Mouse (Mus musculus) heart, embryonic 14.5 days (tissue): Measurements from ENCODE around the gene Mark2. TPM values are rescaled to one million over a fixed set of nuclear protein-coding genes. Genes with fewer than 3 reads are reported as not detected.
A peak's percentile ranks its signal among the peaks of the same experiment; 100 is the strongest.

Source experiments
- ATAC-seq: fragments of 200-750 bp; cut with Nextera tagmentation; 2 replicates; pipeline ENCODE4 v1.8.0; 2017; ENCODE audit warnings: low read depth, moderate TSS enrichment; ENCODE audit not compliant: insufficient number of reproducible peaks, insufficient read depth, low FRiP score
- H3K27ac ChIP-seq, 2 experiments: fragments of 200-500 bp in 1 of 2; fragments of 300-500 bp in 1 of 2; sonication (generic) in 1 of 2; replicated peaks in 1 of 2; 2 replicates each; pipeline ENCODE4 v1.5.1; 2012 to 2014; ENCODE audit warnings: low read depth in 2 of 2, low read length in 2 of 2, control low read depth in 1 of 2, mild to moderate bottlenecking in 1 of 2, mixed read lengths in 1 of 2; ENCODE audit not compliant: control insufficient read depth in 1 of 2, insufficient read depth in 1 of 2
- H3K27me3 ChIP-seq: fragments of 300-500 bp; sonication (generic); 2 replicates; pipeline ENCODE4 v1.6.1; 2014; ENCODE audit warnings: mild to moderate bottlenecking, low read length, control low read depth; ENCODE audit not compliant: control insufficient read depth, insufficient read depth
- H3K36me3 ChIP-seq: fragments of 300-500 bp; sonication (generic); 2 replicates; pipeline ENCODE4 v1.6.1; 2014; ENCODE audit warnings: mild to moderate bottlenecking, control low read depth, low read length, mixed read lengths; ENCODE audit not compliant: control insufficient read depth, insufficient read depth
- H3K4me1 ChIP-seq, 2 experiments: fragments of 200-500 bp in 1 of 2; fragments of 300-500 bp in 1 of 2; sonication (generic) in 1 of 2; 2 replicates each; pipeline ENCODE4 v1.6.1; 2012 to 2014; ENCODE audit warnings: low read length in 2 of 2, control low read depth in 1 of 2, mixed read lengths in 1 of 2; ENCODE audit not compliant: control insufficient read depth in 2 of 2, insufficient read depth in 2 of 2
- H3K4me2 ChIP-seq: fragments of 300-500 bp; sonication (generic); 2 replicates; pipeline ENCODE4 v1.6.1; 2014; ENCODE audit warnings: mild to moderate bottlenecking, low read length
- H3K4me3 ChIP-seq, 2 experiments: fragments of 200-500 bp in 1 of 2; fragments of 300-500 bp in 1 of 2; sonication (generic) in 1 of 2; 2 replicates each; pipeline ENCODE4 v1.5.1; 2012 to 2014; ENCODE audit warnings: low read length in 2 of 2, mild to moderate bottlenecking in 2 of 2, control low read depth in 1 of 2, low read depth in 1 of 2, moderate library complexity in 1 of 2; ENCODE audit not compliant: control insufficient read depth in 1 of 2, insufficient read depth in 1 of 2
- H3K9ac ChIP-seq: fragments of 300-500 bp; sonication (generic); 2 replicates; pipeline ENCODE4 v1.6.1; 2014; ENCODE audit warnings: mild to moderate bottlenecking, low read length
- H3K9me3 ChIP-seq: fragments of 300-500 bp; sonication (generic); 2 replicates; pipeline ENCODE4 v1.6.1; 2016; ENCODE audit warnings: low read length, control low read depth; ENCODE audit not compliant: control insufficient read depth
- WGBS: fragments of 180-500 bp; shearing (Covaris S2); extraction: QIAGEN DNeasy Blood & Tissue Kit; methylation state at CpG from one replicate; pipeline ENCODE4 v1.1.7; 2014; 5-methylcytosine and 5-hydroxymethylcytosine counted together
- polyA plus RNA-seq: library from polyadenylated mRNA; unstranded; fragments of >200 nt; fragmentation: Nextera tagmentation; extraction: Ambion mirVana; gene quantifications from 2 replicates; pipeline ENCODE4 v1.2.1, GENCODE M21; 2014

The Mark2 gene
- polyA plus RNA-seq, 1 experiment from 2014 or later: 40.2 TPM

DNA sequence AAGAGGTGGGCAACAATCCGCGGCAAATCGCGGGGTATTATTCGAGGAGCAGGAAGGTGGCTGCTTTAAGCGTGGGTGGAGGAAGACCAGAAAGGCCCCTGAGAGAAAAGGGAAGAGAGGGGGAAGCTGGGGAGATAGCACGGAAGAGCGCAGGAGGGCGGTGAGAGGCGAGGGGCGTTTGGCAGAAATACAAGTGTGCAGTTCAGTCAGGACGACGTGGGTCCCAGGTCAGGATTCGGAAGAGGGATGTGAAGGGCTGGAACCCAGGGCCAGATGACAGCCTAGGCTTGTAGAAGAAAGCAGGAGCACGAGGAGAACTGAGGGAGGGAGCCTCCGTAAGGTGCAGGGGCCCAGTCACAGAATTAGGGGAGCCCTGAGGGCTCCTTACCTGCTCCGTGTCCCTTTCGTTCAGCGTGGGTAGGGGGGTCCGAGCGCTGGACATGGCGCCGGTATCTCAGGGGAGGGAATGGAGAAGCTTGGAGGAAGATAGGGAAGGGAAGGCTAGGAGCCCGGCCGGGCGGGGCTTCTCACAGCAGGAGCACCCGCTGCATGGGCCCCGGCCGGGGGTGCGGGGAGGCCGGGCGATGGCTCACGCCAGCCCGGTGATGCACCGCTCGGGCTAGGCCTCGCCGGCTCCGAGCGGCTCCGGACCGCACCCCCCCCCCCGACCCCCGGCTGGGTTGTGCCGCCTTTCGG, 732 bp downstream of the Mark2 start:
- peak; percentile 84 for ATAC-seq
- peaks cover 29 to 43% of the 10 kb centered on the region in 2 experiments for H3K4me1 ChIP-seq

DNA sequence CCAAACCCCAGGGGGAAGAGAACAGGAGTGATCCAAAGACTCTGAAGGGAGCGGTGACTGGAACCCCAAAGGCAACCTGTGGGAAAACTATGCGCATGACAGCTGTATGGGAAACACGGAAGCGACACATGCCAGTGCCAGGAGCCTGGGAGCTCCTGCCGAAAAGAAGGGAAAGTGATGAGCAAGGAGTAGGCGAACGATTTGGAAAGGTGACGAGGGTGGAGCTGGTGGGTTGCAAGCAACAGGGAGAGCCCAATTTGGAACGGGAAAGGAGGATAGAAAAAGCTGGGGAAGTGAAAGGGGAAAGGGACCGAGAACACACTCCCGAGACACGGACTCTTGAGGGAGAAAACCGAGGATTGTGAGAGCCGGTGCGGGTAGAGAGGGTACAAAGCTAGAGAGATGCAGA, 1.3 kb downstream of the Mark2 start:
- peak overlapping the region; percentile 95 for H3K4me2 ChIP-seq
- H3K4me1 ChIP-seq: peaks cover 30 to 47% of the 10 kb centered on the region in 2 experiments
- WGBS: 2% methylated on average over 15 of the region's 15 CpGs
- no peak for ATAC-seq
- peaks cover 4% of the 10 kb centered on the region; the same call in 1 of the 2 replicates for H3K36me3 ChIP-seq
- H3K27me3 ChIP-seq: no peaks in the 10 kb centered on the region
- H3K9ac ChIP-seq: peak overlapping the region; percentile 97
- H3K27ac ChIP-seq: peak overlapping the region in 1 of 2 experiments; percentile 88; a peak in 3 of 4 replicates
- no peaks in the 10 kb centered on the region for H3K9me3 ChIP-seq
- peak overlapping the region; percentile 93 to 96 for H3K4me3 ChIP-seq

More for the DNA sequence above, 732 bp downstream of the Mark2 start:
- WGBS: under 1% methylated on average over 36 of the region's 46 CpGs
- Histone ChIP-seq H3K36me3 (peaks cover 4% of the 10 kb centered on the region; the same call in 1 of the 2 replicates), H3K4me2 (peak overlapping the region; percentile 95), H3K27me3 (no peaks in the 10 kb centered on the region), H3K9me3 (no peaks in the 10 kb centered on the region), H3K9ac (peak overlapping the region; percentile 97), H3K4me3 (peak overlapping the region; percentile 93 to 96), H3K27ac (peak overlapping the region; percentile 41 to 88)

DNA sequence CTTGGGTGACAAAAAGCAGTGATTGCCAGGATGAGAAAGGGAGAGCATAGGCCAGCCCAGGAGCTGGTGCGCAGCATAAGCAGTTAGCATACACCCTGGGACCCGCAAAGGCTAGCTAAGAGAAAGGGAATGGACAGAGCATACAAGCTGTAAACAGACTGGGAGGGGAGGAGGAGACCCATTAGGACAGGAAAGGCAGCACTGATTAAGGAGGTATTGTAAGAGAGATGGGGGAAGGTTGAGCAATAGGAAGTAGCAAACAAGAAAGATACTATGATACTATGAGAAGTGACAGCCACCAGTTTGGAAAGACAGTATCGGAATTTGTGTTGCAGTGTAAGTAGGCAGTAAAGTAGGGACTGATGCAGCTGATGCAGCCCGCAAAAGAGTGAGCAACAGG, 1.8 kb downstream of the Mark2 start:
- H3K4me1 ChIP-seq: peaks cover 30 to 47% of the 10 kb centered on the region in 2 experiments
- 53% methylated on average over 4 of the region's 4 CpGs for whole genome bisulfite sequencing

GRCm38 (mm10) chr19:7339026-7339425, 2.6 kb downstream of the Mark2 start:
- peak overlapping the region in 1 of 2 experiments; percentile 93; a peak in 2 of 4 replicates for H3K4me3 ChIP-seq
- H3K27me3 ChIP-seq: no peaks in the 10 kb centered on the region
- H3K36me3 ChIP-seq: peaks cover 4% of the 10 kb centered on the region; the same call in 1 of the 2 replicates
- H3K4me1 ChIP-seq: peaks cover 30 to 47% of the 10 kb centered on the region in 2 experiments
- ATAC-seq: no peak
- H3K9ac ChIP-seq: peak overlapping the region; percentile 97; the same call in 1 of the 2 replicates
- peak overlapping the region; percentile 95 for H3K4me2 ChIP-seq
- H3K27ac ChIP-seq: 0 out of 4 replicates have a peak overlapping the region, but pooled peaks of 1 of the 2 experiments have one; percentile 41
- WGBS: 37% methylated on average over 5 of the region's 5 CpGs
- H3K9me3 ChIP-seq: no peaks in the 10 kb centered on the region

More for the DNA sequence above, 1.8 kb downstream of the Mark2 start:
- peaks cover 4% of the 10 kb centered on the region; the same call in 1 of the 2 replicates for H3K36me3 ChIP-seq
- no peak overlapping the region for H3K27ac ChIP-seq
- H3K9me3 ChIP-seq: no peaks in the 10 kb centered on the region
- ATAC-seq: no peak
- peak overlapping the region; percentile 93 to 96 for H3K4me3 ChIP-seq
- H3K4me2 ChIP-seq: peak overlapping the region; percentile 95
- H3K9ac ChIP-seq: peak overlapping the region; percentile 97
- no peaks in the 10 kb centered on the region for H3K27me3 ChIP-seq

GRCm38 (mm10) chr19:7337781-7338342, 3.8 kb downstream of the Mark2 start:
- H3K9ac ChIP-seq: peak overlapping the region; percentile 6; the same call in 1 of the 2 replicates

DNA sequence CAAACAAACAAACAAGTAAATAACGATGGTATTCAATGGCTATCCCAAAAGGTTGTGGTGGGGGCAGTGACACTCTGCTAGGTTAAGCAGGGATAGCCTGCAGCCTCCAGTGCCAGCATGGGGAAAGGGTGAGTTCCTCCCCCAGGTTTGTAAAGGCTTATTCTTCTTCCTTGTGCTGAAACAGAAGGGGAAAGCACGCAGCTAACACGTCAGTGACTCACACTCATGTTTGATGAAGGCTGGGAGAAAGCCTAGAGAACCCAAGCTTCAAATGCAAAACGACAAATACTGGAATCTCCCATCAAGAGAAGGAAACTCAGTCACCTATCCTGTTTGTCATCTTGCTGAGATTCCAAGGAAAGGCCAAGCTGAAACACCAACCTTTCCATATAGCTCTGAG, 6.0 kb downstream of the Mark2 start:
- no peak overlapping the region for H3K4me2 ChIP-seq
- H3K9ac ChIP-seq: no peak overlapping the region
- no peaks in the 10 kb centered on the region for H3K27me3 ChIP-seq
- WGBS: 73% methylated on average over 4 of the region's 4 CpGs
- no peak overlapping the region for H3K4me3 ChIP-seq
- peaks cover 27 to 47% of the 10 kb centered on the region in 2 experiments for H3K4me1 ChIP-seq
- peaks cover 14% of the 10 kb centered on the region; the same call in 1 of the 2 replicates for H3K36me3 ChIP-seq
- no peak overlapping the region for H3K27ac ChIP-seq
- ATAC-seq: no peak
- no peaks in the 10 kb centered on the region for H3K9me3 ChIP-seq

More at GRCm38 (mm10) chr19:7337781-7338342, 3.8 kb downstream of the Mark2 start:
- H3K27me3 ChIP-seq: no peaks in the 10 kb centered on the region
- H3K36me3 ChIP-seq: peaks cover 7% of the 10 kb centered on the region; the same call in 1 of the 2 replicates
- no peaks in the 10 kb centered on the region for H3K9me3 ChIP-seq
- H3K4me3 ChIP-seq: no peak overlapping the region
- ATAC-seq: no peak
- peaks cover 30 to 47% of the 10 kb centered on the region in 2 experiments for H3K4me1 ChIP-seq
- 55% methylated on average over 2 of the region's 2 CpGs for WGBS
- H3K27ac ChIP-seq: 0 out of 4 replicates have a peak overlapping the region, but pooled peaks of 1 of the 2 experiments have one; percentile 41
- H3K4me2 ChIP-seq: no peak overlapping the region

DNA sequence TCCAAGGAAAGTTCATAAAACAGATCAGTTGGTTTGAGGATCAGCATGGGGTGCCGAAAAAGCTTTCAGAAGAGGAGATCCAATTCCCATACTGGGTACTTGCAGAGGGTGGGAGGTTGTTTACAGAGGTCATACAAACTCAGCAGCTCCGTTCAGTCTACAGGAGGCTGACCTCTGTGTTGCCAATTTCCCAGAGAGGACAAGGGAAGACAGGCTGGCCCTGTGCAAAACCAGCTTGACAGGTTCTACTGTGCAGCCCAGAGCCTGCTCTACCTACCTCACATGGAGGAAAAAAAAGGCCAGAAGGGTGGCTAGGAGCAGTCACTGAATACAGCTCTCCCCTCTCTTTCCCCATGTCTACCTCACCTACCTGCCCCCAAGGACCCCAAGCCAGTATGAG, 7.6 kb downstream of the Mark2 start:
- Histone ChIP-seq H3K4me2 (no peak overlapping the region), H3K4me3 (no peak overlapping the region), H3K36me3 (peaks cover 16% of the 10 kb centered on the region; the same call in 1 of the 2 replicates), H3K27ac (no peak overlapping the region), H3K9ac (no peak overlapping the region), H3K4me1 (peaks cover 15 to 35% of the 10 kb centered on the region in 2 experiments), H3K27me3 (no peaks in the 10 kb centered on the region), H3K9me3 (no peaks in the 10 kb centered on the region)
- WGBS: 78% methylated on average over 2 of the region's 2 CpGs
- no peak for ATAC-seq
